ENCODE assay signal across 8 mouse cellular contexts in the genomic region with DNA sequence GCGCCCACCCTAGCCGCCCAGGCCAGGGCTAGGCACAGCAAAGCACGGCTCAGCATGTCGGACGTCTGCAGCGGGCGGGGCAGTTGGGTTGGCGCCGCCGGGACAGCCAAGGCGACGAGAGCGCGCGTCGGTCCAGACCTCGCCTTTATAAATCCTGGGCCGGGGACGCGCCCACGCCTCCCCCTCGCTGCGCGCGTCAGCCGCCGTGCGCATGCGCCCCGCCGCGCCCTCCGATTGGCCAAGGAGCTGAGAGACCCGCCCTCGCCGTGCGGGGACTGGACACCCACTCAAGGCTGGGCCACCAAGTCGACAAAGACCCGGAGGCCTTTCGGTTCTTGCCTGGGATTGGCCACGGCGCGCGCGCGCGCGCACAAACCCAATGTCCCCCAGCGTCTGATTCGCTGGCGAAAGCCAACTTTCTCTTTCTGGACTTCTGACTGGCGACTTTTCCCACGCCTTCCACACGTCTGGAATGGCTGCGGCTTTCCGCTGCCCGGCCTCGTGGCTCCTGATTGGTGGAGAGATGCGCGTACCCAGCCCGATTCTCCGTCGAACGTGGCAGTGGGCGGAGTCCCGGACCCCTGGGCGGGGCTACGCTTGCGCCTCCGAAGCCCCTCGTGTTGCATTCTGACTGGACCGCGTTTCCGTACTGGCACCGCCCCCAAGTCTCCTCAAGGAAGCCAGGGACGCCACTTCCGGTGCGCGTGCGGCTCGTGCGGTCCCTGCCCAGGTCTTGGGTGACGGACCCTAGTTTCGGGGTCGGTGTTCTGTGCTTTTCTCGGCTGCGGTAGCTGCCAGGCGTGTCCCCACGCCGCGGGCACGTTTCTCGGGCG. TPM values are rescaled to one million over a fixed set of nuclear protein-coding genes. Genes with fewer than 3 reads are reported as not detected.
DNase-seq lines count a peak whose midpoint lies in the region; ATAC-seq lines count a peak whose summit lies in the region.

A gene (minus strand): TSS at position 502 of the 833 bp plus-strand sequence.

- no peaks in the 10 kb centered on the region for H3K27me3 ChIP-seq in intestine, embryonic 14.5 days (replicated peaks; ENCODE audit: control insufficient read depth, insufficient read depth, low read length)

- peak within 1 kb of the TSS; percentile 98 for H3K4me3 ChIP-seq in intestine, embryonic 14.5 days (ENCODE audit: low read depth, low read length)

- peak within 1 kb of the TSS; percentile 95 for H3K27ac ChIP-seq in intestine, embryonic 14.5 days (ENCODE audit: low read depth)

- DNase-seq in adrenal gland, adult 18-20 months (ENCODE audit: low spot score in 2 of 2) = peak; percentile 99
- peak; percentile 100 for DNase-seq in embryo, embryonic 11 days
- peak; percentile 100 for DNase-seq in gastrocnemius, postnatal 25 days
- peak; percentile 99 for DNase-seq in intestine, embryonic 14.5 days (ENCODE audit: low spot score)
- peak; percentile 100 for DNase-seq in left cerebral cortex, postnatal 14 days (ENCODE audit: low spot score in 2 of 2)
- peak; percentile 100 for DNase-seq in mesoderm, embryonic 11.5 days (ENCODE audit: low read depth, low spot score)
- DNase-seq in right cerebral cortex, postnatal 36 days (ENCODE audit: low spot score in 2 of 2) = peak; percentile 100
- peak; percentile 100 for DNase-seq in yolk sac, embryonic 10.5 days (ENCODE audit: low spot score)

- peak within 1 kb of the TSS; percentile 85 for H3K4me2 ChIP-seq in intestine, embryonic 14.5 days (ENCODE audit: low read length)

- no peaks in the 10 kb centered on the region for H3K9me3 ChIP-seq in intestine, embryonic 14.5 days (ENCODE audit: control insufficient read depth, low read length)

- WGBS in intestine, embryonic 14.5 days = under 1% methylated on average over 94 of the region's 94 CpGs

- intact Hi-C loops in left cerebral cortex, postnatal 14 days (cut with DNase I) = loop anchor here (5.0 kb wide), 1 partner anchor 56 kb away; no protein-coding TSS in a partner anchor

- peak; percentile 96 for ATAC-seq in intestine, embryonic 14.5 days (replicated peaks; ENCODE audit: low FRiP score, low TSS enrichment, low read depth)

- peaks cover 15% of the 10 kb centered on the region for H3K4me1 ChIP-seq in intestine, embryonic 14.5 days (replicated peaks; ENCODE audit: control insufficient read depth, insufficient read depth, low read length)

- H3K36me3 ChIP-seq in intestine, embryonic 14.5 days (ENCODE audit: control insufficient read depth, insufficient read depth, low read length) = peaks cover 42% of the 10 kb centered on the region

- peak within 1 kb of the TSS; percentile 94 for H3K9ac ChIP-seq in intestine, embryonic 14.5 days (ENCODE audit: low read length)

RNA-seq across cellular contexts. Expression of the gene that starts here (rescaled TPM):
- 100 to 1,000 TPM; 440 to 468 TPM for total RNA-seq in adrenal gland, adult 18-20 months (2021)
- 100 to 1,000 TPM; 192 to 198 TPM for total RNA-seq in gastrocnemius, postnatal 25 days (2021)
- 746 and 800 TPM in 2 replicates for polyA plus RNA-seq in intestine, embryonic 14.5 days (2014; fragmentation: Nextera tagmentation; extraction: Ambion mirVana)
- total RNA-seq in left cerebral cortex, postnatal 14 days (2021) = 100 to 1,000 TPM; 125 to 127 TPM

Comparison
In these comparisons a context has a peak if more than half of its experiments do, and no peak if none do; other contexts are left out.
1. Peak in every context shown above with its lines: DNase-seq, ATAC-seq, H3K4me3 ChIP-seq and H3K27ac ChIP-seq.